Mouse (Mus musculus) liver, embryonic 13.5 days (tissue): ENCODE results near the gene Alas2. TPM values are rescaled to one million over a fixed set of nuclear protein-coding genes. Genes with fewer than 3 reads are reported as not detected.

Experiments
- microRNA-seq: library from miRNA; unstranded; fragments of <30 nt; microRNA quantifications from one replicate; pipeline ENCODE4, GENCODE M21; 2016
- polyA plus RNA-seq: library from polyadenylated mRNA; unstranded; fragments of >200 nt; fragmentation: Nextera tagmentation; extraction: Ambion mirVana; gene quantifications from 2 replicates; pipeline ENCODE4 v1.2.1, GENCODE M21; 2015

Gene Alas2
- polyA plus RNA-seq, 1 experiment from 2014 or later = 999 TPM

Small RNA genes within 50 kb of the gene (microRNA-seq; reads per million reads assigned to microRNA genes)
- gene Mir3620 = not detected

Other genes starting within 250 kb of the Alas2 start
- 17.2 and 19.7 TPM in 2 replicates for gene Tmem29, start 88.2 kb upstream of the Alas2 start, polyA plus RNA-seq
- gene Pfkfb1, start 40.9 kb downstream of the Alas2 start, polyA plus RNA-seq = 4.4 and 6.1 TPM in 2 replicates
- 12.7 and 13.1 TPM in 2 replicates for gene Apex2, start 42.5 kb downstream of the Alas2 start, polyA plus RNA-seq
- 1.2 and 1.4 TPM in 2 replicates for gene Tro, start 110.2 kb downstream of the Alas2 start, polyA plus RNA-seq